Mouse (Mus musculus): ENCODE data around the gene Ccnd2.

Ccnd2 gene

GRCm38 (mm10) chr6:127108368-127109060 is 43.5 kb downstream of the Ccnd2 start:
- DNase-seq (ENCODE audit: low read depth, low spot score), result no peak

DNA sequence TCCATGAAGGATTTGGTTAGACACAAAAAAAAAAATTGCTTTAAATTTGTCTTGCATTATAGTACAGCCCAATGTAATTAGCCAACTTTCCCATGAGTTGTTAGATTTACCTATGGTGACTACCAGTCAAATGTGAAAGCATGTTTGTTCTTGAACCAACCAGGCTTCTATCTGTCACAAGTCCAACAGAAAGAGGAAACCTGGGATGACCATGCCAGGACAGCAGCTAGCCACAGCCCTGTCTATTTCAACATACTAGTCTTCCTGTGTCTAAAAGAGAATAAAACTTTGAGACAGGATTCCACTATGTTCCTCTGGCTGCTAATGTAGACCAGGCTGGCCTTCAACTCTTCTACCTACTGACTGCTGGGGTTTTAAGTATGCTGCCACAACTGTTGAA is 44.6 kb downstream of the Ccnd2 start:
- no peak for DNase-seq (ENCODE audit: low read depth, low spot score)

DNA sequence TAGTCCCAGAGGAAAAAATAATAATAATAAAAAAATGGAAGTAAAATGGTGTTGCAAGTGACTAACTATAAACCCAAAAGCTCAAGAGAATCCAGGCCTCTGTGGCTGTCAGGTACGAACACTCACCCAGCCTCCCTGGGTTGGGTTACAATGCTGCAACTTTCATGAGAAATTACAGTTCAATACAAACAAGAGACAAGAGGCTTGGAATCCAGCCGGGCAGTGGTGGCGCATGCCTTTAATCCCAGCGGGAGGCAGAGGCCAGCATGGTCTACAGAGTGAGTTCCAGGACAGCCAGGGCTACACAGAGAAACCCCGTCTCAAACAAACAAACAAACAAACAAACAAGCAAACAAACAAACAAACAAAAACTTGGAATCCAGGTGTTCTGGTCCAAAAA is 45.3 kb downstream of the Ccnd2 start:
- no peak for DNase-seq (ENCODE audit: low read depth, low spot score)

GRCm38 (mm10) chr6:127106189-127106588 is 45.8 kb downstream of the Ccnd2 start:
- no peak for DNase-seq (ENCODE audit: low read depth, low spot score)

DNA sequence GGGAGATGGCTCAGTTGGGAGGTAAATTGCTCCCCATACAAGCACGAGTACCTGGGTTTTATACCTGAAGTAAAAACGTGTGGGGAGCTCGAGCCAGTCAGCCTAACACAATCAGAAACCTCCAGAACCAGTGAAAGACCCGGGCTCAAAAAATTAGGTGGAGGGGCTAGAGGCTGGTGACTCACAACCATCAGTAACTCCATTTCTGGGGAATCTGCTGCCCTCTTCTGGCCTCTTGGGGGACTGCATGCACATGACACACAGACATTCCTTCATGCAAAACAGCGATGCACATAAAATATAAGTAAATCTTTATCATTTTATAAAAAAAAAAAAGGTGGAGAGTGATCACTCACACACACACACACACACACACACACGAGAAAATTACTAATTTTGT is 46.9 kb downstream of the Ccnd2 start:
- DNase-seq (ENCODE audit: low read depth, low spot score), result no peak

GRCm38 (mm10) chr6:127104396-127105029 is 47.5 kb downstream of the Ccnd2 start:
- DNase-seq (ENCODE audit: low read depth, low spot score), result no peak

GRCm38 (mm10) chr6:127103506-127104275 is 48.3 kb downstream of the Ccnd2 start:
- no peak for DNase-seq (ENCODE audit: low read depth, low spot score)

DNA sequence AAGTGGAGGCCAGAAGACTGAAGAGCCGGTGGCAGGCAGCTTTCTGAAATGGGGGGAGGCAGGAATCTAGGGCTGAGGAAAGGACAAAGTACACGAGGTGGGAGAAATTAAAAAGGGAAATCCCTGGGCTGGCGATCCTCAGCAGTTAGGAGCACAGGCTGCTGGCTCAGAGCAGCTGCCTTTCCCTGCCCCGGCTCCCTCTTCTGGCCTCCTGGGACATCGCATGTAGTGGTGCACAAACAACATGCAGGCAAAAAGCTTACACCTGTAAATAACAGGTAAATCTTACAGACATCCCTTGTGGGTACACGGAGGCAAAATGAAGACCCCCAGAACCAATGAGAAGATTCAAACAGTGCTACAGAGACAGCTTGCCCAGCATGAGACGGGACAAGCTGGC is 57.4 kb downstream of the Ccnd2 start:
- no peak for DNase-seq (ENCODE audit: low read depth, low spot score)

DNA sequence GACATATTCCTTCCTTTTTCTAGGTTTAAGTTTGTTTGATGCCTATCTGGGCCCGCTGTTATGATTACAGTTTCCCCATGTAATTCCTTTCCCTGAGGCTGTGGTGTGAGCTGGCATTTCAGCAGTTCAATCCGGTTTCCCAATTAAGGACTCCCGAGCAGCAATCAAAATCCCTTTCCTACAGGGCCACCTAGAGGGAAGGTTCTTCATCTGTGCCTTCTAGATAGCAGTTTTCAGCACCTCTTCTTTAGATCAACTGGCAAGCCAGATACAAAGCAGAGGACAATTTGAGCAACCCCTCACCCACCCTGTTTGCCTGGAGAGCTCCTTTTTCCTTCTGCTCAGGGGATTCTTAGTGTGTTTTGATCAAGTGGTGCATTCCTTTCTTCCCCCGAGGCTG is 65.3 kb downstream of the Ccnd2 start:
- no peak for DNase-seq (ENCODE audit: low read depth, low spot score)

GRCm38 (mm10) chr6:127081820-127082219 is 70.2 kb downstream of the Ccnd2 start:
- DNase-seq (ENCODE audit: low read depth, low spot score), result no peak

DNA sequence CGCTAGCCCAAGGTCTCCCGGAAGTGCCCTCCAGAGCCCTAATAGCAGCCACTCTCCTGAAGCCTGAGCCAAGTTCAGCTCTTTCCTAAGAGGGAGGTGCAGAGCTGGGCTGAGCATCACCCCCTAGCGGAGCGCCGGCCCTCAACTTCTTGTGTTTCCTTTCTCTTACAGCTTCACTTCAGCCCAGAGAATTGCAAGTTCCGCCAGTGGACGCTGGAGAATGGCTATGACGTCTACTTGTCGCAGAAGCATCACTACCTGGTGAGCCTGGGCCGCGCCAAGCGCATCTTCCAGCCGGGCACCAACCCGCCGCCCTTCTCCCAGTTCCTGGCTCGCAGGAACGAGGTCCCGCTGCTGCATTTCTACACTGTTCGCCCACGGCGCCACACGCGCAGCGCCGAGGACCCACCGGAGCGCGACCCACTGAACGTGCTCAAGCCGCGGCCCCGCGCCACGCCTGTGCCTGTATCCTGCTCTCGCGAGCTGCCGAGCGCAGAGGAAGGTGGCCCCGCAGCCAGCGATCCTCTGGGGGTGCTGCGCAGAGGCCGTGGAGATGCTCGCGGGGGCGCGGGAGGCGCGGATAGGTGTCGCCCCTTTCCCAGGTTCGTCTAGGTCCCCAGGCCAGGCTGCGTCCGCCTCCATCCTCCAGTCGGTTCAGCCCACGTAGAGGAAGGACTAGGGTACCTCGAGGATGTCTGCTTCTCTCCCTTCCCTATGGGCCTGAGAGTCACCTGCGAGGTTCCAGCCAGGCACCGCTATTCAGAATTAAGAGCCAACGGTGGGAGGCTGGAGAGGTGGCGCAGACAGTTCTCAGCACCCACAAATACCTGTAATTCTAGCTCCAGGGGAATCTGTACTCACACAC is 71.9 kb downstream of the Ccnd2 start:
- peak; percentile 65 for DNase-seq (ENCODE audit: low read depth, low spot score)

Data from brain, embryonic 18.5 days (tissue).